Comparison of ENCODE assay signal across 9 mouse cellular contexts in genomic region chr11:94978178-94978915, GRCm38 (mm10). TPM values are rescaled to one million over a fixed set of nuclear protein-coding genes. Genes with fewer than 3 reads are reported as not detected.
DNase-seq lines count a peak whose midpoint lies in the region; ATAC-seq and TF ChIP-seq lines count a peak whose summit lies in the region.
"Had no signal": no experiment of that assay in that cellular context is flagged by ENCODE, and none has a peak within 500 bp of the region (broad histone marks: within the 10 kb centered on the region; RNA-seq: fewer than 3 reads in every experiment).

No protein-coding gene starts in this region.

- TF ChIP-seq POLR2A in heart, adult 2 months (IDR thresholded peaks at IDR 0.05; ENCODE audit: insufficient read depth, low read depth, low read length) = no peak
- TF ChIP-seq POLR2A in cortical plate, adult 2 months (IDR thresholded peaks at IDR 0.05; ENCODE audit: extremely low read depth, insufficient read depth, low read length) = no peak

- H3K4me3 ChIP-seq in heart, embryonic 13.5 days = peak overlapping the region; percentile 37
- no peak overlapping the region for H3K4me3 ChIP-seq in heart, adult 2 months
- H3K4me3 ChIP-seq in cortical plate, adult 2 months (ENCODE audit: insufficient read depth, low read length) = peak overlapping the region; percentile 20; the same call in 1 of the 2 replicates
- peak overlapping the region; percentile 31 for H3K4me3 ChIP-seq in forebrain, postnatal 0 days (ENCODE audit: low read depth, low read length)
- H3K4me3 ChIP-seq in liver, postnatal 0 days (ENCODE audit: low read depth, low read length) = no peak overlapping the region

- no peaks in the 10 kb centered on the region for H3K9me3 ChIP-seq in heart, embryonic 13.5 days
- H3K9me3 ChIP-seq in forebrain, postnatal 0 days (ENCODE audit: low read length) = no peaks in the 10 kb centered on the region
- H3K9me3 ChIP-seq in liver, postnatal 0 days (ENCODE audit: low read length) = no peaks in the 10 kb centered on the region

- H3K9ac ChIP-seq in heart, embryonic 13.5 days = no peak overlapping the region
- no peak overlapping the region for H3K9ac ChIP-seq in heart, adult 2 months (ENCODE audit: low read depth, low read length)
- peak overlapping the region; percentile 69 for H3K9ac ChIP-seq in forebrain, postnatal 0 days
- H3K9ac ChIP-seq in liver, postnatal 0 days (replicated peaks) = no peak overlapping the region

- TF ChIP-seq CTCF in heart, adult 2 months (IDR thresholded peaks at IDR 0.05) = no peak
- no peak for TF ChIP-seq CTCF in cortical plate, adult 2 months (IDR thresholded peaks at IDR 0.05; ENCODE audit: extremely low read depth, insufficient read depth, low read length)
- TF ChIP-seq CTCF in forebrain, postnatal 0 days (IDR thresholded peaks at IDR 0.05; ENCODE audit: low read depth) = no peak
- no peak for TF ChIP-seq CTCF in liver, postnatal 0 days (IDR thresholded peaks at IDR 0.05; ENCODE audit: low read depth)

- ATAC-seq in heart, embryonic 13.5 days (ENCODE audit: extremely low read depth, insufficient number of reproducible peaks, low FRiP score, low TSS enrichment) = no peak
- peak; percentile 61 for ATAC-seq in forebrain, postnatal 0 days
- ATAC-seq in liver, postnatal 0 days = no peak
- ATAC-seq in activated CD4-positive, CD25-positive, alpha-beta regulatory T cell, adult 4 months = no peak

- intact Hi-C loops in heart, adult 2 months (cut with DNase I) = loop anchor here (2.0 kb wide), 2 partner anchors 56 to 64 kb away; no protein-coding TSS in a partner anchor

- no peaks in the 10 kb centered on the region for H3K27me3 ChIP-seq in heart, embryonic 13.5 days (replicated peaks)
- no peaks in the 10 kb centered on the region for H3K27me3 ChIP-seq in heart, adult 2 months (ENCODE audit: control insufficient read depth, insufficient read depth, low read length)
- no peaks in the 10 kb centered on the region for H3K27me3 ChIP-seq in forebrain, postnatal 0 days (ENCODE audit: insufficient read depth, low read length)
- H3K27me3 ChIP-seq in liver, postnatal 0 days (ENCODE audit: insufficient read depth, low read length) = no peaks in the 10 kb centered on the region

- no peak for TF ChIP-seq EP300 in heart, adult 2 months (IDR thresholded peaks at IDR 0.05; ENCODE audit: insufficient read depth, low read depth, low read length)
- TF ChIP-seq EP300 in liver, postnatal 0 days (IDR thresholded peaks at IDR 0.05; ENCODE audit: low read depth) = 0 out of 2 replicates have a peak, but pooled peaks have one; percentile 43

- no peak for DNase-seq in heart, adult 2 months
- peak; percentile 65 for DNase-seq in forebrain, postnatal 0 days
- no peak for DNase-seq in liver, postnatal 0 days
- no peak for DNase-seq in right cerebral cortex, adult 2 months (ENCODE audit: low spot score in 2 of 2)
- DNase-seq in B cell, adult 2 months = no peak

- H3K36me3 ChIP-seq in heart, embryonic 13.5 days = no peaks in the 10 kb centered on the region
- no peaks in the 10 kb centered on the region for H3K36me3 ChIP-seq in heart, adult 2 months (ENCODE audit: control insufficient read depth, insufficient read depth, low read length)
- no peaks in the 10 kb centered on the region for H3K36me3 ChIP-seq in forebrain, postnatal 0 days (ENCODE audit: insufficient read depth)
- H3K36me3 ChIP-seq in liver, postnatal 0 days (replicated peaks; ENCODE audit: insufficient read depth, low read length) = no peaks in the 10 kb centered on the region

- H3K79me2 ChIP-seq in heart, adult 2 months (replicated peaks; ENCODE audit: control insufficient read depth, insufficient read depth, low read length) = no peaks in the 10 kb centered on the region

- 34% methylated on average over 9 of the region's 9 CpGs for WGBS in heart, embryonic 13.5 days
- WGBS in heart, adult 2 months = 44% methylated on average over 9 of the region's 9 CpGs
- WGBS in forebrain, postnatal 0 days = 20% methylated on average over 9 of the region's 9 CpGs
- WGBS in liver, postnatal 0 days (ENCODE audit: insufficient replicate concordance) = 46% methylated on average over 9 of the region's 9 CpGs

- peak overlapping the region; percentile 64 for H3K4me2 ChIP-seq in heart, embryonic 13.5 days
- peak overlapping the region; percentile 50 for H3K4me2 ChIP-seq in forebrain, postnatal 0 days (ENCODE audit: low read depth)
- peak overlapping the region; percentile 65 for H3K4me2 ChIP-seq in liver, postnatal 0 days (ENCODE audit: low read depth, low read length)

- H3K27ac ChIP-seq in heart, embryonic 13.5 days (replicated peaks) = peak overlapping the region; percentile 1; the same call in 1 of the 2 replicates
- H3K27ac ChIP-seq in heart, adult 2 months = no peak overlapping the region; the same call in 1 of the 2 replicates
- H3K27ac ChIP-seq in cortical plate, adult 2 months (ENCODE audit: insufficient read depth, low read length) = no peak overlapping the region
- peak overlapping the region; percentile 96 for H3K27ac ChIP-seq in forebrain, postnatal 0 days (ENCODE audit: low read depth, low read length)
- no peak overlapping the region for H3K27ac ChIP-seq in liver, postnatal 0 days (ENCODE audit: low read depth)

- H3K4me1 ChIP-seq in heart, embryonic 13.5 days = peaks cover 62% of the 10 kb centered on the region
- peaks cover 1% of the 10 kb centered on the region; the same call in 1 of the 2 replicates for H3K4me1 ChIP-seq in heart, adult 2 months (ENCODE audit: control insufficient read depth, insufficient read depth, low read length)
- H3K4me1 ChIP-seq in cortical plate, adult 2 months (ENCODE audit: control insufficient read depth, insufficient read depth, low read length) = no peaks in the 10 kb centered on the region
- peaks cover 16% of the 10 kb centered on the region for H3K4me1 ChIP-seq in forebrain, postnatal 0 days (ENCODE audit: insufficient read depth)
- peaks cover 8% of the 10 kb centered on the region for H3K4me1 ChIP-seq in liver, postnatal 0 days (ENCODE audit: insufficient read depth)

RNA-seq across cellular contexts. Expression of gene Sgca, which starts 2.2 kb away (rescaled TPM):
- polyA plus RNA-seq in heart, embryonic 13.5 days (2015; fragmentation: Nextera tagmentation; extraction: Ambion mirVana) = 27.0 and 29.2 TPM in 2 replicates
- total RNA-seq in heart, adult 2 months (2021) = 100 to 1,000 TPM; 149 to 200 TPM
- polyA plus RNA-seq in heart, adult 2 months (2012; rRNA removed) = 1,109 and 1,504 TPM in 2 replicates
- 1.6 and 1.8 TPM in 2 replicates for polyA plus RNA-seq in cortical plate, adult 2 months (2012; rRNA removed)
- 0.15 TPM in 1 of 2 replicates, not detected in the other for total RNA-seq in forebrain, postnatal 0 days (2014; rRNA removed)
- polyA plus RNA-seq in forebrain, postnatal 0 days (2015; fragmentation: Nextera tagmentation; extraction: Ambion mirVana) = 0.09 and 0.13 TPM in 2 replicates
- polyA plus RNA-seq in liver, postnatal 0 days (2015; fragmentation: Nextera tagmentation; extraction: Ambion mirVana) = 0.13 and 0.96 TPM in 2 replicates
- polyA plus RNA-seq in activated CD4-positive, CD25-positive, alpha-beta regulatory T cell, adult 4 months (2017; shearing (Covaris generic)) = under 1 TPM in 1 of 2 experiments, not detected in 1; 0.46 TPM

RNA-seq across cellular contexts. Expression of gene Hils1, which starts 11.0 kb away (rescaled TPM):
- 0.23 TPM in 1 of 2 replicates, not detected in the other for polyA plus RNA-seq in heart, embryonic 13.5 days (2015; fragmentation: Nextera tagmentation; extraction: Ambion mirVana)
- not detected for total RNA-seq in heart, adult 2 months (2021)
- 0.25 TPM in 1 of 2 replicates, not detected in the other for polyA plus RNA-seq in heart, adult 2 months (2012; rRNA removed)
- not detected in 2 replicates for polyA plus RNA-seq in cortical plate, adult 2 months (2012; rRNA removed)
- total RNA-seq in forebrain, postnatal 0 days (2014; rRNA removed) = not detected in 2 replicates
- not detected in 2 replicates for polyA plus RNA-seq in forebrain, postnatal 0 days (2015; fragmentation: Nextera tagmentation; extraction: Ambion mirVana)
- not detected in 2 replicates for polyA plus RNA-seq in liver, postnatal 0 days (2015; fragmentation: Nextera tagmentation; extraction: Ambion mirVana)
- not detected for polyA plus RNA-seq in activated CD4-positive, CD25-positive, alpha-beta regulatory T cell, adult 4 months (2017; shearing (Covaris generic))
- total RNA-seq: left cerebral cortex, postnatal 36 days had no signal

RNA-seq across cellular contexts. Expression of gene Ppp1r9b, which starts 12.5 kb away (rescaled TPM):
- 6.5 and 6.8 TPM in 2 replicates for polyA plus RNA-seq in heart, embryonic 13.5 days (2015; fragmentation: Nextera tagmentation; extraction: Ambion mirVana)
- 10 to 100 TPM; 49.3 to 52.0 TPM for total RNA-seq in heart, adult 2 months (2021)
- 22.3 and 23.8 TPM in 2 replicates for polyA plus RNA-seq in heart, adult 2 months (2012; rRNA removed)
- polyA plus RNA-seq in cortical plate, adult 2 months (2012; rRNA removed) = 284 and 326 TPM in 2 replicates
- total RNA-seq in forebrain, postnatal 0 days (2014; rRNA removed) = 184 and 202 TPM in 2 replicates
- 22.3 and 24.9 TPM in 2 replicates for polyA plus RNA-seq in forebrain, postnatal 0 days (2015; fragmentation: Nextera tagmentation; extraction: Ambion mirVana)
- polyA plus RNA-seq in liver, postnatal 0 days (2015; fragmentation: Nextera tagmentation; extraction: Ambion mirVana) = 5.7 and 6.1 TPM in 2 replicates
- polyA plus RNA-seq in activated CD4-positive, CD25-positive, alpha-beta regulatory T cell, adult 4 months (2017; shearing (Covaris generic)) = 10 to 100 TPM; 23.1 to 24.0 TPM

RNA-seq across cellular contexts. Expression of gene Samd14, which starts 31.3 kb away (rescaled TPM):
- 11.6 and 11.7 TPM in 2 replicates for polyA plus RNA-seq in heart, embryonic 13.5 days (2015; fragmentation: Nextera tagmentation; extraction: Ambion mirVana)
- 1 to 10 TPM; 1.2 to 1.7 TPM for total RNA-seq in heart, adult 2 months (2021)
- 0.82 and 1.9 TPM in 2 replicates for polyA plus RNA-seq in heart, adult 2 months (2012; rRNA removed)
- 17.8 and 18.0 TPM in 2 replicates for polyA plus RNA-seq in cortical plate, adult 2 months (2012; rRNA removed)
- 145 and 150 TPM in 2 replicates for total RNA-seq in forebrain, postnatal 0 days (2014; rRNA removed)
- polyA plus RNA-seq in forebrain, postnatal 0 days (2015; fragmentation: Nextera tagmentation; extraction: Ambion mirVana) = 113 and 130 TPM in 2 replicates
- polyA plus RNA-seq in liver, postnatal 0 days (2015; fragmentation: Nextera tagmentation; extraction: Ambion mirVana) = 14.5 and 16.1 TPM in 2 replicates
- under 1 TPM in 1 of 2 experiments, not detected in 1; 0.32 TPM for polyA plus RNA-seq in activated CD4-positive, CD25-positive, alpha-beta regulatory T cell, adult 4 months (2017; shearing (Covaris generic))

RNA-seq across cellular contexts. Expression of gene Col1a1, which starts 42.3 kb away (rescaled TPM):
- 415 and 595 TPM in 2 replicates for polyA plus RNA-seq in heart, embryonic 13.5 days (2015; fragmentation: Nextera tagmentation; extraction: Ambion mirVana)
- total RNA-seq in heart, adult 2 months (2021) = 10 to 100 TPM; 51.1 to 82.4 TPM
- polyA plus RNA-seq in heart, adult 2 months (2012; rRNA removed) = 48.7 and 67.7 TPM in 2 replicates
- 4.3 and 4.9 TPM in 2 replicates for polyA plus RNA-seq in cortical plate, adult 2 months (2012; rRNA removed)
- total RNA-seq in forebrain, postnatal 0 days (2014; rRNA removed) = 26.5 and 177 TPM in 2 replicates
- polyA plus RNA-seq in forebrain, postnatal 0 days (2015; fragmentation: Nextera tagmentation; extraction: Ambion mirVana) = 33.2 and 43.3 TPM in 2 replicates
- polyA plus RNA-seq in liver, postnatal 0 days (2015; fragmentation: Nextera tagmentation; extraction: Ambion mirVana) = 29.8 and 37.8 TPM in 2 replicates
- polyA plus RNA-seq in activated CD4-positive, CD25-positive, alpha-beta regulatory T cell, adult 4 months (2017; shearing (Covaris generic)) = under 1 TPM; 0.10 to 0.61 TPM

Comparison
In these comparisons a context has a peak if more than half of its experiments do, and no peak if none do; other contexts are left out.
1. H3K27ac ChIP-seq: peak in heart, embryonic 13.5 days (single experiment) and forebrain, postnatal 0 days (single experiment); none in heart, adult 2 months (single experiment), cortical plate, adult 2 months (single experiment) and liver, postnatal 0 days (single experiment).
2. H3K4me3 ChIP-seq: peak in heart, embryonic 13.5 days (single experiment), cortical plate, adult 2 months (single experiment) and forebrain, postnatal 0 days (single experiment); none in heart, adult 2 months (single experiment) and liver, postnatal 0 days (single experiment).
3. RNA of gene Sgca, which starts 2.2 kb away (polyA plus RNA-seq): 1,109 to 1,504 TPM in heart, adult 2 months; 27.0 to 29.2 TPM in heart, embryonic 13.5 days, 1.6 to 1.8 TPM in cortical plate, adult 2 months, 0.46 TPM in activated CD4-positive, CD25-positive, alpha-beta regulatory T cell, adult 4 months, 0.09 to 0.13 TPM in forebrain, postnatal 0 days and 0.13 to 0.96 TPM in liver, postnatal 0 days; every median in the first group is over 10 times any median in the second.
4. RNA of gene Ppp1r9b, which starts 12.5 kb away (polyA plus RNA-seq): 284 to 326 TPM in cortical plate, adult 2 months; 23.1 to 24.0 TPM in activated CD4-positive, CD25-positive, alpha-beta regulatory T cell, adult 4 months, 22.3 to 23.8 TPM in heart, adult 2 months, 22.3 to 24.9 TPM in forebrain, postnatal 0 days, 6.5 to 6.8 TPM in heart, embryonic 13.5 days and 5.7 to 6.1 TPM in liver, postnatal 0 days; every median in the first group is over 10 times any median in the second.
5. Peak in every context shown above with its lines, with median percentiles within 50 percentile points of each other: H3K4me2 ChIP-seq.